Mouse (Mus musculus) heart, embryonic 16.5 days (tissue): ENCODE results near the gene Ctnna3. TPM values are rescaled to one million over a fixed set of nuclear protein-coding genes. Genes with fewer than 3 reads are reported as not detected.

ENCODE experiments used
- ATAC-seq: fragments of 200-750 bp; cut with Nextera tagmentation; replicated peaks from 2 replicates; pipeline ENCODE4 v1.8.0; 2017; ENCODE audit warnings: moderate number of reproducible peaks; ENCODE audit not compliant: insufficient read depth, low FRiP score; ENCODE audit errors: extremely low read depth
- H3K27ac ChIP-seq: fragments of 300-500 bp; sonication (generic); 2 replicates; pipeline ENCODE4 v1.5.1; 2014; ENCODE audit warnings: mild to moderate bottlenecking, low read length, control low read depth, moderate library complexity
- H3K27me3 ChIP-seq: fragments of 300-500 bp; sonication (generic); 2 replicates; pipeline ENCODE4 v1.6.1; 2014; ENCODE audit warnings: low read length, mixed read lengths; ENCODE audit not compliant: control insufficient read depth, insufficient read depth
- H3K36me3 ChIP-seq: fragments of 300-500 bp; sonication (generic); 2 replicates; pipeline ENCODE4 v1.6.1; 2014; ENCODE audit not compliant: control insufficient read depth, insufficient read depth
- H3K4me1 ChIP-seq: fragments of 300-500 bp; sonication (generic); 2 replicates; pipeline ENCODE4 v1.6.1; 2014; ENCODE audit warnings: low read length, mixed read lengths; ENCODE audit not compliant: control insufficient read depth, insufficient read depth
- H3K4me2 ChIP-seq: fragments of 300-500 bp; sonication (generic); 2 replicates; pipeline ENCODE4 v1.6.1; 2014; ENCODE audit warnings: low read depth, mild to moderate bottlenecking, control low read depth, low read length
- H3K4me3 ChIP-seq: fragments of 300-500 bp; sonication (generic); 2 replicates; pipeline ENCODE4 v1.5.1; 2014; ENCODE audit warnings: mild to moderate bottlenecking, control low read depth, low read length
- H3K9ac ChIP-seq: fragments of 300-500 bp; sonication (generic); 2 replicates; pipeline ENCODE4 v1.6.1; 2014; ENCODE audit warnings: low read length, control low read depth
- H3K9me3 ChIP-seq: fragments of 300-500 bp; sonication (generic); replicated peaks from 2 replicates; pipeline ENCODE4 v1.6.1; 2016; ENCODE audit warnings: low read length; ENCODE audit not compliant: control insufficient read depth
- WGBS: fragments of 180-500 bp; shearing (Covaris S2); extraction: QIAGEN DNeasy Blood & Tissue Kit; methylation state at CpG from one replicate; pipeline ENCODE4 v1.1.7; 2014; 5-methylcytosine and 5-hydroxymethylcytosine counted together
- polyA plus RNA-seq: library from polyadenylated mRNA; unstranded; fragments of >200 nt; fragmentation: Nextera tagmentation; extraction: Ambion mirVana; gene quantifications from 2 replicates; pipeline ENCODE4 v1.2.1, GENCODE M21; 2015

Gene Ctnna3
- polyA plus RNA-seq, 1 experiment from 2014 or later: 27.6 TPM

- no peak overlapping the region for H3K4me3 ChIP-seq
- no peaks in the 10 kb centered on the region; the same call in 1 of the 2 replicates for H3K36me3 ChIP-seq
- H3K27ac ChIP-seq: no peak overlapping the region
- no peak overlapping the region for H3K9ac ChIP-seq
- no peaks in the 10 kb centered on the region for H3K27me3 ChIP-seq
- H3K4me2 ChIP-seq: no peak overlapping the region
- H3K4me1 ChIP-seq: peaks cover 7% of the 10 kb centered on the region; the same call in 1 of the 2 replicates
- WGBS: 71% methylated on average over 4 of the region's 4 CpGs
- no peak for ATAC-seq
- H3K9me3 ChIP-seq: no peaks in the 10 kb centered on the region
Observed at GRCm38 (mm10) chr10:63985576-63985975, 555.7 kb downstream of the Ctnna3 start.

- no peak for ATAC-seq
- Histone ChIP-seq H3K9me3 (no peaks in the 10 kb centered on the region), H3K4me1 (peaks cover 5% of the 10 kb centered on the region; the same call in 1 of the 2 replicates), H3K9ac (no peak overlapping the region), H3K27me3 (no peaks in the 10 kb centered on the region), H3K4me2 (no peak overlapping the region), H3K27ac (no peak overlapping the region), H3K4me3 (no peak overlapping the region), H3K36me3 (no peaks in the 10 kb centered on the region)
- 75% methylated on average over 5 of the region's 5 CpGs for WGBS
Observed at GRCm38 (mm10) chr10:63994251-63994650, 564.4 kb downstream of the Ctnna3 start.

- 72% methylated on average over 6 of the region's 6 CpGs for WGBS
- ATAC-seq: no peak
- Histone ChIP-seq H3K4me3 (no peak overlapping the region), H3K4me2 (no peak overlapping the region), H3K27me3 (no peaks in the 10 kb centered on the region), H3K9me3 (no peaks in the 10 kb centered on the region), H3K36me3 (no peaks in the 10 kb centered on the region), H3K27ac (no peak overlapping the region), H3K4me1 (no peaks in the 10 kb centered on the region), H3K9ac (no peak overlapping the region)
Observed at GRCm38 (mm10) chr10:64001531-64001930, 571.6 kb downstream of the Ctnna3 start.

GRCm38 (mm10) chr10:64001996-64002395, 572.1 kb downstream of the Ctnna3 start:
- WGBS: 75% methylated on average over 9 of the region's 9 CpGs

GRCm38 (mm10) chr10:64020347-64020746, 590.4 kb downstream of the Ctnna3 start:
- Histone ChIP-seq H3K4me1 (peaks cover 10% of the 10 kb centered on the region), H3K36me3 (no peaks in the 10 kb centered on the region), H3K9me3 (no peaks in the 10 kb centered on the region), H3K27me3 (no peaks in the 10 kb centered on the region), H3K9ac (no peak overlapping the region), H3K4me3 (no peak overlapping the region), H3K4me2 (no peak overlapping the region), H3K27ac (peak overlapping the region; percentile 62)
- 51% methylated on average over 1 of the region's 1 CpGs for WGBS
- ATAC-seq: peak; percentile 78; the same call in 1 of the 2 replicates

More at GRCm38 (mm10) chr10:64001996-64002395, 572.1 kb downstream of the Ctnna3 start:
- no peaks in the 10 kb centered on the region for H3K36me3 ChIP-seq
- H3K27me3 ChIP-seq: no peaks in the 10 kb centered on the region
- no peak overlapping the region for H3K4me2 ChIP-seq
- no peak overlapping the region for H3K9ac ChIP-seq
- H3K9me3 ChIP-seq: no peaks in the 10 kb centered on the region
- no peak for ATAC-seq
- H3K27ac ChIP-seq: no peak overlapping the region
- H3K4me3 ChIP-seq: no peak overlapping the region
- H3K4me1 ChIP-seq: no peaks in the 10 kb centered on the region

GRCm38 (mm10) chr10:64023340-64023739, 593.4 kb downstream of the Ctnna3 start:
- no peak overlapping the region for H3K27ac ChIP-seq
- peaks cover 10% of the 10 kb centered on the region for H3K4me1 ChIP-seq
- no peak for ATAC-seq
- 68% methylated on average over 6 of the region's 6 CpGs for WGBS
- H3K27me3 ChIP-seq: no peaks in the 10 kb centered on the region
- H3K36me3 ChIP-seq: no peaks in the 10 kb centered on the region
- no peak overlapping the region for H3K4me2 ChIP-seq
- H3K9ac ChIP-seq: no peak overlapping the region
- H3K9me3 ChIP-seq: no peaks in the 10 kb centered on the region
- no peak overlapping the region for H3K4me3 ChIP-seq

- Histone ChIP-seq H3K27me3 (no peaks in the 10 kb centered on the region), H3K4me3 (no peak overlapping the region), H3K9me3 (no peaks in the 10 kb centered on the region), H3K27ac (no peak overlapping the region), H3K36me3 (no peaks in the 10 kb centered on the region), H3K9ac (no peak overlapping the region), H3K4me1 (no peaks in the 10 kb centered on the region), H3K4me2 (no peak overlapping the region)
- no peak for ATAC-seq
Observed at GRCm38 (mm10) chr10:64030901-64031300, 601.0 kb downstream of the Ctnna3 start.

- H3K4me1 ChIP-seq: peaks cover 13% of the 10 kb centered on the region
- 66% methylated on average over 17 of the region's 17 CpGs for WGBS
- H3K9me3 ChIP-seq: no peaks in the 10 kb centered on the region
- no peaks in the 10 kb centered on the region for H3K36me3 ChIP-seq
- ATAC-seq: no peak
- H3K27ac ChIP-seq: no peak overlapping the region
- H3K9ac ChIP-seq: no peak overlapping the region
- no peak overlapping the region for H3K4me2 ChIP-seq
- no peak overlapping the region for H3K4me3 ChIP-seq
- H3K27me3 ChIP-seq: no peaks in the 10 kb centered on the region
Observed at GRCm38 (mm10) chr10:64039760-64040535, 610.0 kb downstream of the Ctnna3 start.

- Histone ChIP-seq H3K9me3 (no peaks in the 10 kb centered on the region), H3K36me3 (no peaks in the 10 kb centered on the region), H3K4me2 (no peak overlapping the region), H3K4me3 (no peak overlapping the region), H3K27me3 (no peaks in the 10 kb centered on the region), H3K27ac (no peak overlapping the region), H3K4me1 (peaks cover 13% of the 10 kb centered on the region), H3K9ac (no peak overlapping the region)
- WGBS: 71% methylated on average over 7 of the region's 7 CpGs
- ATAC-seq: no peak
Observed at GRCm38 (mm10) chr10:64041218-64041617, 611.3 kb downstream of the Ctnna3 start.
